Mouse (Mus musculus) cerebellum, adult 11 months (tissue): Measurements from ENCODE around the gene Apoc2.

Experiments used
- DNase-seq: peaks from one replicate; pipeline ENCODE4 v3.0.0; 2022

Apoc2 gene

GRCm38 (mm10) chr7:19676662-19677061 lies 1.1 kb downstream of the Apoc2 start:
- DNase-seq: no peak

- DNase-seq: no peak
Observed at GRCm38 (mm10) chr7:19675824-19676223, 1.9 kb downstream of the Apoc2 start.

- DNase-seq: no peak
Observed at GRCm38 (mm10) chr7:19673083-19673699, 4.5 kb downstream of the Apoc2 start.

- DNase-seq: no peak
Observed at GRCm38 (mm10) chr7:19671511-19671910, 6.2 kb downstream of the Apoc2 start.

- peak; percentile 91 for DNase-seq
Observed at GRCm38 (mm10) chr7:19668947-19669721, 8.6 kb downstream of the Apoc2 start.

- no peak for DNase-seq
Observed at GRCm38 (mm10) chr7:19667434-19667833, 10.3 kb downstream of the Apoc2 start.

- DNase-seq: no peak
Observed at GRCm38 (mm10) chr7:19666750-19667149, 11.0 kb downstream of the Apoc2 start.

GRCm38 (mm10) chr7:19664955-19665841 lies 12.5 kb downstream of the Apoc2 start, which contains the start of gene Clptm1:
Gene Clptm1, minus strand, starts transcription at chr7:19665033.
- DNase-seq: peak; percentile 96

GRCm38 (mm10) chr7:19664455-19664954 lies 13.2 kb downstream of the Apoc2 start:
- no peak for DNase-seq

GRCm38 (mm10) chr7:19663940-19664339 lies 13.8 kb downstream of the Apoc2 start:
- peak; percentile 34 for DNase-seq

- DNase-seq: no peak
Observed at GRCm38 (mm10) chr7:19652614-19653013, 25.1 kb downstream of the Apoc2 start.

GRCm38 (mm10) chr7:19651063-19651786 lies 26.5 kb downstream of the Apoc2 start:
- DNase-seq: no peak

- DNase-seq: no peak
Observed at GRCm38 (mm10) chr7:19641223-19641622, 36.5 kb downstream of the Apoc2 start.

- DNase-seq: no peak
Observed at GRCm38 (mm10) chr7:19635074-19635827, 42.5 kb downstream of the Apoc2 start.

- no peak for DNase-seq
Observed at GRCm38 (mm10) chr7:19634591-19634990, 43.1 kb downstream of the Apoc2 start.

GRCm38 (mm10) chr7:19633855-19634254 lies 43.9 kb downstream of the Apoc2 start:
- DNase-seq: no peak

- DNase-seq: no peak
Observed at GRCm38 (mm10) chr7:19633197-19633596, 44.5 kb downstream of the Apoc2 start.

GRCm38 (mm10) chr7:19632720-19633119 lies 45.0 kb downstream of the Apoc2 start:
- no peak for DNase-seq

- DNase-seq: no peak
Observed at GRCm38 (mm10) chr7:19632275-19632674, 45.5 kb downstream of the Apoc2 start.

- DNase-seq: peak; percentile 83
Observed at GRCm38 (mm10) chr7:19629361-19629734, 48.4 kb downstream of the Apoc2 start, which contains the start of gene Relb. Gene Relb, minus strand, starts transcription at chr7:19629438.

- DNase-seq: peak; percentile 75
Observed at GRCm38 (mm10) chr7:19628536-19629360, 49.0 kb downstream of the Apoc2 start.
